Mouse (Mus musculus) cerebellum, adult 2 months (tissue): ENCODE measurements at regions not wholly inside any gene's neighbourhood (a gene's known extent, or its start where the extent isn't known, plus 50 kb on each side); places are given as distances from the start of the nearest gene placed in this dataset.
"Not testable (repeated sequence)": the region's sequence is repeated elsewhere in the genome, so short reads cannot be mapped to it uniquely, and the experiment has no call there.

Experiments
- DNase-seq, 2 experiments: peaks; one replicate each; pipeline ENCODE4 v3.0.0; 2021
- H3K27ac ChIP-seq: fragments of 200-500 bp; 2 replicates; pipeline ENCODE4 v1.5.1; 2012; ENCODE audit warnings: low read length, control low read depth, inconsistent platforms; ENCODE audit not compliant: insufficient read depth
- H3K27me3 ChIP-seq: fragments of 200-500 bp; 2 replicates; pipeline ENCODE4 v1.6.1; 2012; ENCODE audit warnings: inconsistent platforms, mild to moderate bottlenecking, low read length, moderate library complexity; ENCODE audit not compliant: control insufficient read depth, insufficient read depth
- H3K4me1 ChIP-seq: fragments of 200-500 bp; 2 replicates; pipeline ENCODE4 v1.6.1; 2011; ENCODE audit warnings: low read length; ENCODE audit not compliant: control insufficient read depth, insufficient read depth
- H3K4me3 ChIP-seq: fragments of 200-500 bp; replicated peaks from 2 replicates; pipeline ENCODE3; 2011; ENCODE audit warnings: mild to moderate bottlenecking, low read depth, low read length, control low read depth; ENCODE audit not compliant: insufficient read depth
- CTCF ChIP-seq: fragments of 200-500 bp; IDR thresholded peaks from 2 replicates; pipeline ENCODE4 v1.5.1; 2011; ENCODE audit warnings: low read depth, mild to moderate bottlenecking, control low read depth, low read length, moderate library complexity, borderline replicate concordance; ENCODE audit not compliant: insufficient read depth
- POLR2A ChIP-seq: fragments of 200-500 bp; IDR thresholded peaks from 2 replicates; pipeline ENCODE4 v1.6.1; 2011; ENCODE audit warnings: low read length, control low read depth, borderline replicate concordance; ENCODE audit not compliant: insufficient read depth
- WGBS: fragments of 180-500 bp; shearing (Covaris S2); methylation state at CpG from one replicate; pipeline ENCODE4 v1.1.7; 2018; 5-methylcytosine and 5-hydroxymethylcytosine counted together

DNA sequence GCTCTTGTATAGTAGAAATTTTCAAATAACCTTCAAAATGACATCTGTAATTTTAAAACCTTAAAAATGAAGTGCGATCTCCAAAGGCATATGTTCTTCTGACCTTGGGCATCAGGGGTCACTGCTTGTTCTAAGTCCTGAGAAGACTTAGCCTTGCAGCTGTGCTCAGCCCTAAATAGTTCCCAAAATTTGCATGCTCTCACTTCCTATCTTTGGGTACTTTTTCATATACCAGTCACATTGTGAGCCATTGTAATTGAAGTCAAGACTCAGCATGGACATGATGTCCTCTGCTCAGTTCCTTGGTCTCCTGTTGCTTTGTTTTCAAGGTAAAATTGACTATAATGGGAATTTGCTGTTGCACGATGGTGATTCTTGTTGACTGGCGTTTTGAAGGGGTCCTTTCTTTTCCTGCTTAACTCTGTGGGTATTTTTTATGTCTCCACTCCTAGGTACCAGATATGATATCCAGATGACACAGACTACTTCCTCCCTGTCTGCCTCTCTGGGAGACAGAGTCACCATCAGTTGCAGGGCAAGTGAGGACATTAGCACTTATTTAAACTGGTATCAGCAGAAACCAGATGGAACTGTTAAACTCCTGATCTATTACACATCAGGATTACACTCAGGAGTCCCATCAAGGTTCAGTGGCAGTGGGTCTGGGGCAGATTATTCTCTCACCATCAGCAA, 1144.6 kb upstream of the Tacstd2 start:
- no peak overlapping the region for H3K4me3 ChIP-seq
- no peak overlapping the region for H3K27ac ChIP-seq
- WGBS: 75% methylated on average over 3 of the region's 3 CpGs
- TF ChIP-seq POLR2A (no peak), CTCF (no peak)
- no peaks in the 10 kb centered on the region for H3K27me3 ChIP-seq
- H3K4me1 ChIP-seq: no peaks in the 10 kb centered on the region
- DNase-seq: no peak

GRCm38 (mm10) chr6:68668433-68668832, 1132.8 kb upstream of the Tacstd2 start:
- H3K4me3 ChIP-seq, H3K27ac ChIP-seq: not testable (repeated sequence)
- WGBS: 1% methylated on average over 10 of the region's 10 CpGs

GRCm38 (mm10) chr6:68632309-68632708, 1096.7 kb upstream of the Tacstd2 start:
- H3K4me3 ChIP-seq, H3K4me1 ChIP-seq, H3K27me3 ChIP-seq, DNase-seq, H3K27ac ChIP-seq: not testable (repeated sequence)

More at GRCm38 (mm10) chr6:68668433-68668832, 1132.8 kb upstream of the Tacstd2 start:
- DNase-seq: peak; percentile 0 to 14
- H3K27me3 ChIP-seq, H3K4me1 ChIP-seq: not testable (repeated sequence)
- TF ChIP-seq CTCF: peak; percentile 71

DNA sequence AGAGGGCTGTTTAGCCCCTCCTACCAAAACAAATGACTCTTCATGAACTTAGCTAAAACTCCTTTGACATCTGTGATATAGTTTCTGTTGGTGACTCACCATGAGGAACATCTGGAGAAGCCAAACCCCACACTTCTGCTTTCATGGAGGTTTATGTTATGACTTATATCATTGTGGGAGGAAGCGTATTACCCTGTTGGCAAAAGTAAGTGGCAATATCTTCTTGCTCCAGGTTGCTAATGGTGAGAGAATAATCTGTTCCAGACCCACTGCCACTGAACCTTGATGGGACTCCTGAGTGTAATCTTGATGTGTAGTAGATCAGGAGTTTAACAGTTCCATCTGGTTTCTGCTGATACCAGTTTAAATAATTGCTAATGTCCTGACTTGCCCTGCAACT, 1096.2 kb upstream of the Tacstd2 start:
- 72% methylated on average over 1 of the region's 1 CpGs for WGBS
- no peak for DNase-seq
- Histone ChIP-seq H3K27ac (no peak overlapping the region), H3K4me1 (no peaks in the 10 kb centered on the region), H3K4me3 (no peak overlapping the region), H3K27me3 (no peaks in the 10 kb centered on the region)
- TF ChIP-seq CTCF (no peak), POLR2A (no peak)

- TF ChIP-seq CTCF: no peak
- no peak for TF ChIP-seq POLR2A
- H3K27me3 ChIP-seq: no peaks in the 10 kb centered on the region
- H3K4me1 ChIP-seq: no peaks in the 10 kb centered on the region
- DNase-seq: no peak
- H3K27ac ChIP-seq: no peak overlapping the region
- no peak overlapping the region for H3K4me3 ChIP-seq
- WGBS: 58% methylated on average over 2 of the region's 2 CpGs
These were observed 1070.4 kb upstream of the Tacstd2 start for GRCm38 (mm10) chr6:68606033-68606432.
